Mouse (Mus musculus): ENCODE data around the gene Rfx3. TPM values are rescaled to one million over a fixed set of nuclear protein-coding genes. Genes with fewer than 3 reads are reported as not detected.
A peak's percentile ranks its signal among the peaks of the same experiment; 100 is the strongest.

The Rfx3 gene
- total and polyA plus RNA-seq, 3 experiments: 0.76 to 1.4 (median 1.2) TPM

GRCm38 (mm10) chr19:27905976-27906375 lies 105.0 kb downstream of the Rfx3 start:
- TF ChIP-seq IRF4 (IDR thresholded peaks at IDR 0.05; ENCODE audit: low read depth, low read length): no peak
- no peak for TF ChIP-seq ZC3H11A (IDR thresholded peaks at IDR 0.05; ENCODE audit: low read depth, low read length)
- no peak overlapping the region for H3K4me2 ChIP-seq (ENCODE audit: insufficient read depth, low read depth, poor library complexity, severe bottlenecking)
- H3K9ac ChIP-seq (ENCODE audit: insufficient read depth, low read depth): no peak overlapping the region
- H3K4me3 ChIP-seq (replicated peaks in 1 of 3; ENCODE audit: low read depth in 2 of 3, low read length in 2 of 3, poor library complexity in 1 of 3): no peak overlapping the region
- in situ Hi-C loops (cut with MboI; ENCODE audit: low pct_ligation_motif_present, low pct_unique_long_range_greater_than_20kb, low sequenced_read_pairs): no loop called here
- H3K27me3 ChIP-seq (replicated peaks): no peaks in the 10 kb centered on the region
- H3K79me2 ChIP-seq (replicated peaks; ENCODE audit: control insufficient read depth, extremely low read depth, insufficient read depth, poor library complexity, severe bottlenecking): no peaks in the 10 kb centered on the region
- dilution Hi-C loops (cut with MboI; ENCODE audit: extremely low pct_ligation_motif_present, extremely low pct_unique_long_range_greater_than_20kb, low sequenced_read_pairs): no loop called here
- H3K27ac ChIP-seq (ENCODE audit: insufficient read depth, low read depth): no peak overlapping the region
- no peaks in the 10 kb centered on the region for H3K9me3 ChIP-seq (replicated peaks; ENCODE audit: low read length)
- H3K4me1 ChIP-seq (ENCODE audit: control insufficient read depth in 1 of 2, insufficient read depth in 2 of 2): peaks cover 2 to 13% of the 10 kb centered on the region in 2 experiments; a peak in 3 of 4 replicates
- H3K36me3 ChIP-seq (replicated peaks in 1 of 2; ENCODE audit: control insufficient read depth in 1 of 2, insufficient read depth in 1 of 2, low read length in 1 of 2): no peaks in the 10 kb centered on the region
- no peak for DNase-seq (ENCODE audit: extremely low read depth)

GRCm38 (mm10) chr19:27905172-27905571 lies 105.8 kb downstream of the Rfx3 start:
- peaks cover 2 to 13% of the 10 kb centered on the region in 2 experiments; a peak in 3 of 4 replicates for H3K4me1 ChIP-seq (ENCODE audit: control insufficient read depth in 1 of 2, insufficient read depth in 2 of 2)
- in situ Hi-C loops (cut with MboI; ENCODE audit: low pct_ligation_motif_present, low pct_unique_long_range_greater_than_20kb, low sequenced_read_pairs) (no loop called here), dilution Hi-C loops (cut with MboI; ENCODE audit: extremely low pct_ligation_motif_present, extremely low pct_unique_long_range_greater_than_20kb, low sequenced_read_pairs) (no loop called here)
- H3K9me3 ChIP-seq (replicated peaks; ENCODE audit: low read length): no peaks in the 10 kb centered on the region
- H3K27ac ChIP-seq (ENCODE audit: insufficient read depth, low read depth): no peak overlapping the region
- H3K79me2 ChIP-seq (replicated peaks; ENCODE audit: control insufficient read depth, extremely low read depth, insufficient read depth, poor library complexity, severe bottlenecking): no peaks in the 10 kb centered on the region
- H3K9ac ChIP-seq (ENCODE audit: insufficient read depth, low read depth): no peak overlapping the region
- no peak for TF ChIP-seq CHD2 (IDR thresholded peaks at IDR 0.05; ENCODE audit: low read length)
- TF ChIP-seq E2F4 (IDR thresholded peaks at IDR 0.05; ENCODE audit: insufficient replicate concordance, low read depth, low read length): no peak
- no peak for TF ChIP-seq MAFK (IDR thresholded peaks at IDR 0.05; ENCODE audit: insufficient replicate concordance, low read length)
- TF ChIP-seq UBTF (IDR thresholded peaks at IDR 0.05; ENCODE audit: low read depth, low read length): no peak
- no peak for TF ChIP-seq NRF1 (IDR thresholded peaks at IDR 0.05; ENCODE audit: low read depth, low read length)
- TF ChIP-seq RAD21 (IDR thresholded peaks at IDR 0.05; ENCODE audit: low read depth, low read length): no peak
- no peak for TF ChIP-seq BHLHE40 (IDR thresholded peaks at IDR 0.05; ENCODE audit: low read depth, low read length)
- TF ChIP-seq NELFE (IDR thresholded peaks at IDR 0.05; ENCODE audit: low read depth, low read length): no peak
- TF ChIP-seq TCF12 (IDR thresholded peaks at IDR 0.05; ENCODE audit: low read depth, low read length): no peak
- no peak overlapping the region for H3K4me3 ChIP-seq (replicated peaks in 1 of 3; ENCODE audit: low read depth in 2 of 3, low read length in 2 of 3, poor library complexity in 1 of 3)
- H3K4me2 ChIP-seq (ENCODE audit: insufficient read depth, low read depth, poor library complexity, severe bottlenecking): no peak overlapping the region
- H3K36me3 ChIP-seq (replicated peaks in 1 of 2; ENCODE audit: control insufficient read depth in 1 of 2, insufficient read depth in 1 of 2, low read length in 1 of 2): peaks cover 0 to 3% of the 10 kb centered on the region in 2 experiments
- DNase-seq (ENCODE audit: extremely low read depth): no peak
- H3K27me3 ChIP-seq (replicated peaks): no peaks in the 10 kb centered on the region

- Histone ChIP-seq H3K36me3 (replicated peaks in 1 of 2; ENCODE audit: control insufficient read depth in 1 of 2, insufficient read depth in 1 of 2, low read length in 1 of 2) (peaks cover 0 to 3% of the 10 kb centered on the region in 2 experiments), H3K27me3 (replicated peaks) (no peaks in the 10 kb centered on the region), H3K4me2 (ENCODE audit: insufficient read depth, low read depth, poor library complexity, severe bottlenecking) (no peak overlapping the region), H3K9me3 (replicated peaks; ENCODE audit: low read length) (no peaks in the 10 kb centered on the region), H3K79me2 (replicated peaks; ENCODE audit: control insufficient read depth, extremely low read depth, insufficient read depth, poor library complexity, severe bottlenecking) (no peaks in the 10 kb centered on the region), H3K9ac (ENCODE audit: insufficient read depth, low read depth) (no peak overlapping the region), H3K4me1 (ENCODE audit: control insufficient read depth in 1 of 2, insufficient read depth in 2 of 2) (peaks cover 2 to 13% of the 10 kb centered on the region in 2 experiments; a peak in 3 of 4 replicates), H3K4me3 (replicated peaks in 1 of 3; ENCODE audit: low read depth in 2 of 3, low read length in 2 of 3, poor library complexity in 1 of 3) (no peak overlapping the region), H3K27ac (ENCODE audit: insufficient read depth, low read depth) (no peak overlapping the region)
- dilution Hi-C loops (cut with MboI; ENCODE audit: extremely low pct_ligation_motif_present, extremely low pct_unique_long_range_greater_than_20kb, low sequenced_read_pairs) (no loop called here), in situ Hi-C loops (cut with MboI; ENCODE audit: low pct_ligation_motif_present, low pct_unique_long_range_greater_than_20kb, low sequenced_read_pairs) (no loop called here)
- peak; percentile 21 for DNase-seq (ENCODE audit: extremely low read depth)
- TF ChIP-seq BHLHE40 (IDR thresholded peaks at IDR 0.05; ENCODE audit: low read depth, low read length) (no peak), MYC (IDR thresholded peaks at IDR 0.05; ENCODE audit: low read depth, low read length) (no peak), ZC3H11A (IDR thresholded peaks at IDR 0.05; ENCODE audit: low read depth, low read length) (no peak), MAX (IDR thresholded peaks at IDR 0.05; ENCODE audit: low read length) (no peak), ELF1 (IDR thresholded peaks at IDR 0.05; ENCODE audit: low read depth, low read length) (no peak), NELFE (IDR thresholded peaks at IDR 0.05; ENCODE audit: low read depth, low read length) (no peak), ZMIZ1 (IDR thresholded peaks at IDR 0.05; ENCODE audit: low read depth, low read length) (no peak)
These were observed 106.3 kb downstream of the Rfx3 start for GRCm38 (mm10) chr19:27904655-27905054.

Measured in CH12.LX (cell line).